Mouse (Mus musculus): ENCODE measurements around the gene Gm28048. TPM values are rescaled to one million over a fixed set of nuclear protein-coding genes. Genes with fewer than 3 reads are reported as not detected.
A peak's percentile ranks its signal among the peaks of the same experiment; 100 is the strongest.

Gene Gm28048
- polyA plus RNA-seq, 1 experiment, result 58.5 TPM

- Histone ChIP-seq H3K4me1 (ENCODE audit: control insufficient read depth, insufficient read depth, low read length) (peaks cover 10% of the 10 kb centered on the region; the same call in 1 of the 2 replicates), H3K4me3 (ENCODE audit: insufficient read depth, low read length) (no peak overlapping the region), H3K27ac (ENCODE audit: insufficient read depth, low read depth, low read length) (no peak overlapping the region)
- TF ChIP-seq CTCF (IDR thresholded peaks at IDR 0.05; ENCODE audit: low read depth, low read length) (no peak), POLR2A (IDR thresholded peaks at IDR 0.05; ENCODE audit: borderline replicate concordance, low read depth, low read length) (no peak)
Observed at GRCm38 (mm10) chr11:22826051-22826450, 155.8 kb downstream of the Gm28048 start.

- H3K27ac ChIP-seq (ENCODE audit: insufficient read depth, low read depth, low read length), result no peak overlapping the region
- H3K4me3 ChIP-seq (ENCODE audit: insufficient read depth, low read length), result no peak overlapping the region
- TF ChIP-seq POLR2A (IDR thresholded peaks at IDR 0.05; ENCODE audit: borderline replicate concordance, low read depth, low read length), result no peak
- no peak for TF ChIP-seq CTCF (IDR thresholded peaks at IDR 0.05; ENCODE audit: low read depth, low read length)
- H3K4me1 ChIP-seq (ENCODE audit: control insufficient read depth, insufficient read depth, low read length), result peaks cover 10% of the 10 kb centered on the region; the same call in 1 of the 2 replicates
Observed at GRCm38 (mm10) chr11:22825548-22825947, 156.3 kb downstream of the Gm28048 start.

- Histone ChIP-seq H3K4me3 (ENCODE audit: insufficient read depth, low read length) (no peak overlapping the region), H3K27ac (ENCODE audit: insufficient read depth, low read depth, low read length) (no peak overlapping the region), H3K4me1 (ENCODE audit: control insufficient read depth, insufficient read depth, low read length) (peaks cover 17% of the 10 kb centered on the region)
- TF ChIP-seq POLR2A (IDR thresholded peaks at IDR 0.05; ENCODE audit: borderline replicate concordance, low read depth, low read length), result no peak
- TF ChIP-seq CTCF (IDR thresholded peaks at IDR 0.05; ENCODE audit: low read depth, low read length), result no peak
Observed at GRCm38 (mm10) chr11:22824049-22824705, 157.7 kb downstream of the Gm28048 start.

DNA sequence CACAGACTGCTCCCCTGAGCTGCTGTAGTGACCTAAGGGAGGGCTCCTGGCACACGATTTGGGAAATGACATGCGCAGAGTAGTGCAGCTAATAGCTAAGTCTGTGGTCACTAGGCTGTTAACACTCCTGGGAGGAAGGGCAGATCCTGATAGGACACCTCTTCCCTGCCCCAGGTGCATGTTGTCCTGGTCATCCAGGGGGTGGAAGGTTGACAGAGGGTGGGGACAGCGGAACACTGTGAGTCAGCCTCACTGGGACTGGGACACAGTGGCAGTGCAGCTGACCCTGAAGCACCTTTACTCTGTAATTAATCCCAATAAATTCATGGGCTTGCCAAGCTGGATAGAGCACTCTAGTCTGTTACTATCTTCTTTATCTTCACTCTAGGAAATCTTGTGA lies 160.6 kb downstream of the Gm28048 start:
- Histone ChIP-seq H3K4me3 (ENCODE audit: insufficient read depth, low read length) (no peak overlapping the region), H3K4me1 (ENCODE audit: control insufficient read depth, insufficient read depth, low read length) (peaks cover 23% of the 10 kb centered on the region), H3K27ac (ENCODE audit: insufficient read depth, low read depth, low read length) (no peak overlapping the region)
- TF ChIP-seq POLR2A (IDR thresholded peaks at IDR 0.05; ENCODE audit: borderline replicate concordance, low read depth, low read length), result no peak
- TF ChIP-seq CTCF (IDR thresholded peaks at IDR 0.05; ENCODE audit: low read depth, low read length), result no peak

GRCm38 (mm10) chr11:22818371-22818770 lies 163.5 kb downstream of the Gm28048 start:
- H3K27ac ChIP-seq (ENCODE audit: insufficient read depth, low read depth, low read length), result peak overlapping the region; percentile 88

DNA sequence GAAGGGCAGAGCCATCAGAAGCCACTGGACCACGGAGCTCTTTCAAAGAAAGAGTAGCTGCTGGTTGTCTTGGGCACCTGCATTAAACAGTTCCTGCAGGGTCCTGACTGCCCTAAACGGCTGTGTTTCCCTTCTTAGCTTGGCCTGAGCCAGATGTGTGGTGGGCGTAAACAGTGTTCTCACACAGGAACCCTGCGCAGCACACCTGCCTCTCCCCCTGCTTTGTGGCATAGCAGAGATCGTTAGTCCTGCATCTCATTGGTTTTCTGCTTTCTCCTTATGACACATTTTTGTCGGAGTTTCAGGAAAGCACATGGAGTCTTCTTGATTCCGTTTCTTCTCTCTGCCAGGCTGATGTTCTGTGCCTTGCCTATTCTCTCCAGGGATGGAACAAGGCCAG lies 166.0 kb downstream of the Gm28048 start:
- peak overlapping the region; percentile 89 for H3K27ac ChIP-seq (ENCODE audit: insufficient read depth, low read depth, low read length)
- no peak overlapping the region for H3K4me3 ChIP-seq (ENCODE audit: insufficient read depth, low read length)
- no peak for TF ChIP-seq POLR2A (IDR thresholded peaks at IDR 0.05; ENCODE audit: borderline replicate concordance, low read depth, low read length)
- no peak for TF ChIP-seq CTCF (IDR thresholded peaks at IDR 0.05; ENCODE audit: low read depth, low read length)
- H3K4me1 ChIP-seq (ENCODE audit: control insufficient read depth, insufficient read depth, low read length), result peaks cover 71% of the 10 kb centered on the region

More at GRCm38 (mm10) chr11:22818371-22818770, 163.5 kb downstream of the Gm28048 start:
- no peak overlapping the region for H3K4me3 ChIP-seq (ENCODE audit: insufficient read depth, low read length)
- no peak for TF ChIP-seq POLR2A (IDR thresholded peaks at IDR 0.05; ENCODE audit: borderline replicate concordance, low read depth, low read length)
- TF ChIP-seq CTCF (IDR thresholded peaks at IDR 0.05; ENCODE audit: low read depth, low read length), result no peak
- peaks cover 50% of the 10 kb centered on the region for H3K4me1 ChIP-seq (ENCODE audit: control insufficient read depth, insufficient read depth, low read length)

GRCm38 (mm10) chr11:22815143-22815542 lies 166.7 kb downstream of the Gm28048 start:
- no peak overlapping the region for H3K4me3 ChIP-seq (ENCODE audit: insufficient read depth, low read length)

GRCm38 (mm10) chr11:22813921-22814704 lies 167.8 kb downstream of the Gm28048 start:
- H3K4me3 ChIP-seq (ENCODE audit: insufficient read depth, low read length), result 0 out of 2 replicates have a peak overlapping the region, but pooled peaks have one; percentile 6

More at GRCm38 (mm10) chr11:22815143-22815542, 166.7 kb downstream of the Gm28048 start:
- Histone ChIP-seq H3K27ac (ENCODE audit: insufficient read depth, low read depth, low read length) (peak overlapping the region; percentile 89), H3K4me1 (ENCODE audit: control insufficient read depth, insufficient read depth, low read length) (peaks cover 72% of the 10 kb centered on the region)
- no peak for TF ChIP-seq POLR2A (IDR thresholded peaks at IDR 0.05; ENCODE audit: borderline replicate concordance, low read depth, low read length)
- no peak for TF ChIP-seq CTCF (IDR thresholded peaks at IDR 0.05; ENCODE audit: low read depth, low read length)

DNA sequence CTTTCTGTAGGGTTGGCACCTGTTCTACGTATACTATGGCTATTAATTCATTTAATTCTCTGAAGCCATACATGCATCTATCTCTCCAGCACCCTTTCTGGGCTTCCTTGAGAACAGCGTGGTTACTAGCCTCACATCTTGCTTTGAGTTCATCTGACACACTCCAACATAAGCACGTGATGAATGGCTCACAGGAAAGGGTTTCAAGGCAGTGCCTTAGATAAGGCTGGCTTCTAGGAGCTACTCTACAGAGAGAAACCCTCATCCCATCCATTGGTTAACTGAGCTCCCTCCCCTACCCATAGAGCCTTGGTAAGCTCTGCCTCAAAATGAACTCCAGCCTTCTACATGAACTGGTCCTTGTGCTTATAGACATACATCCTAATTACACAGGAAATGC lies 168.5 kb downstream of the Gm28048 start:
- H3K4me3 ChIP-seq (ENCODE audit: insufficient read depth, low read length), result no peak overlapping the region
- peak overlapping the region; percentile 89 for H3K27ac ChIP-seq (ENCODE audit: insufficient read depth, low read depth, low read length)
- TF ChIP-seq CTCF (IDR thresholded peaks at IDR 0.05; ENCODE audit: low read depth, low read length) (no peak), POLR2A (IDR thresholded peaks at IDR 0.05; ENCODE audit: borderline replicate concordance, low read depth, low read length) (no peak)
- peaks cover 61% of the 10 kb centered on the region for H3K4me1 ChIP-seq (ENCODE audit: control insufficient read depth, insufficient read depth, low read length)

More at GRCm38 (mm10) chr11:22813921-22814704, 167.8 kb downstream of the Gm28048 start:
- TF ChIP-seq CTCF (IDR thresholded peaks at IDR 0.05; ENCODE audit: low read depth, low read length) (no peak), POLR2A (IDR thresholded peaks at IDR 0.05; ENCODE audit: borderline replicate concordance, low read depth, low read length) (no peak)
- peak overlapping the region; percentile 89 for H3K27ac ChIP-seq (ENCODE audit: insufficient read depth, low read depth, low read length)
- peaks cover 64% of the 10 kb centered on the region for H3K4me1 ChIP-seq (ENCODE audit: control insufficient read depth, insufficient read depth, low read length)

GRCm38 (mm10) chr11:22811413-22811812 lies 170.5 kb downstream of the Gm28048 start:
- no peak overlapping the region for H3K4me3 ChIP-seq (ENCODE audit: insufficient read depth, low read length)
- no peak overlapping the region for H3K27ac ChIP-seq (ENCODE audit: insufficient read depth, low read depth, low read length)
- H3K4me1 ChIP-seq (ENCODE audit: control insufficient read depth, insufficient read depth, low read length), result peaks cover 58% of the 10 kb centered on the region
- TF ChIP-seq POLR2A (IDR thresholded peaks at IDR 0.05; ENCODE audit: borderline replicate concordance, low read depth, low read length), result no peak
- no peak for TF ChIP-seq CTCF (IDR thresholded peaks at IDR 0.05; ENCODE audit: low read depth, low read length)
